In the genomic region with DNA sequence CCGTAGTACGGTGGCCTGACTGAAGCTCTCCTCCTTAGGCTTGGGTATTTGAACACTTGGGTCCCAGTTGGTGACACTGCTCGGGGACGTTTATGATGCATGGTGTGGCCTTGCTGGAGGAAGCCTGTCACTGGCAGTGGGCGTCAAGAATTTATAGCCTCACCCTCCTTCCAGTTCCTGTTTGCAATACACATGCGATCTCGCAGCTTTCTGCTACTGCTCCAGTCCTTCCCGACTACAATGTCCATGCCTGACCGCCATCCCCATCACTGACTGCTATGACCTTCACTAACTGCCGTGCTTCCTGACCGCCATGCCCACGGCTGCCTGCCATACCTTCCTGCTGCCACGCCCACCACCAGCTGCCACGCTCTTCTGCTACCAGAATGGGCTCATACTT, we compare ENCODE assay signal across 9 mouse cellular contexts. TPM values are rescaled to one million over a fixed set of nuclear protein-coding genes. Genes with fewer than 3 reads are reported as not detected.
A peak's percentile ranks its signal among the peaks of the same experiment; 100 is the strongest.
DNase-seq lines count a peak whose midpoint lies in the region; ATAC-seq and TF ChIP-seq lines count a peak whose summit lies in the region.
"Had no signal": no experiment of that assay in that cellular context is flagged by ENCODE, and none has a peak within 500 bp of the region (broad histone marks: within the 10 kb centered on the region; RNA-seq: fewer than 3 reads in every experiment).

No protein-coding gene starts in this region.

- WGBS in lung, embryonic 14.5 days, result 73% methylated on average over 14 of the region's 14 CpGs

- H3K4me2 ChIP-seq in lung, embryonic 14.5 days, result no peak overlapping the region

- no peak for TF ChIP-seq CTCF in lung, embryonic 14.5 days (IDR thresholded peaks at IDR 0.05; ENCODE audit: low read depth)

- H3K9me3 ChIP-seq in lung, embryonic 14.5 days (ENCODE audit: low read depth, low read length), result no peaks in the 10 kb centered on the region
- no peaks in the 10 kb centered on the region for H3K9me3 ChIP-seq in megakaryocyte, embryonic 14.5 days

- H3K4me3 ChIP-seq in lung, embryonic 14.5 days (ENCODE audit: low read depth, low read length), result no peak overlapping the region
- H3K4me3 ChIP-seq in megakaryocyte, embryonic 14.5 days (replicated peaks), result peak overlapping the region; percentile 89

- H3K36me3 ChIP-seq in lung, embryonic 14.5 days (ENCODE audit: insufficient read depth), result no peaks in the 10 kb centered on the region
- H3K36me3 ChIP-seq in megakaryocyte, embryonic 14.5 days (replicated peaks; ENCODE audit: low read length), result no peaks in the 10 kb centered on the region

- no peaks in the 10 kb centered on the region for H3K4me1 ChIP-seq in lung, embryonic 14.5 days (ENCODE audit: insufficient read depth)
- peaks cover 51% of the 10 kb centered on the region for H3K4me1 ChIP-seq in megakaryocyte, embryonic 14.5 days

- peak overlapping the region; percentile 37; the same call in 1 of the 2 replicates for H3K27ac ChIP-seq in lung, embryonic 14.5 days (ENCODE audit: low read depth)
- H3K27ac ChIP-seq: hindbrain, postnatal 0 days had no signal

- H3K27me3 ChIP-seq in lung, embryonic 14.5 days (ENCODE audit: insufficient read depth, low read length), result no peaks in the 10 kb centered on the region
- no peaks in the 10 kb centered on the region for H3K27me3 ChIP-seq in megakaryocyte, embryonic 14.5 days (replicated peaks)

- no peak overlapping the region for H3K9ac ChIP-seq in lung, embryonic 14.5 days

- no peak for DNase-seq in lung, embryonic 14.5 days
- DNase-seq in lung, postnatal 14 days, result no peak
- DNase-seq in thymus, postnatal 36 days, result peak; percentile 41 to 64
- no peak for DNase-seq in yolk sac, embryonic 10.5 days (ENCODE audit: low spot score)
- DNase-seq in left cerebral cortex, adult 8-10 months (ENCODE audit: low spot score in 2 of 2), result no peak
- DNase-seq: gastrocnemius, postnatal 36 days had no signal

- no peak for ATAC-seq in lung, embryonic 14.5 days (ENCODE audit: insufficient read depth)
- ATAC-seq in hematopoietic stem cell, adult 5-6 weeks (replicated peaks in 1 of 2; ENCODE audit: insufficient read depth in 1 of 2, low FRiP score in 2 of 2, low TSS enrichment in 1 of 2, low read depth in 1 of 2, poor library complexity in 2 of 2, severe bottlenecking in 2 of 2), result peak; percentile 81 to 90
- ATAC-seq: hindbrain, postnatal 0 days had no signal

RNA-seq across cellular contexts. Expression of a gene that starts 12.8 kb away (rescaled TPM):
- polyA plus RNA-seq in lung, embryonic 14.5 days (2014; fragmentation: Nextera tagmentation; extraction: Ambion mirVana), result 70.6 and 71.6 TPM in 2 replicates
- 87.5 and 108 TPM in 2 replicates for total RNA-seq in hematopoietic stem cell, adult 5-6 weeks (2017)
- polyA plus RNA-seq in megakaryocyte, embryonic 14.5 days (2012; ENCODE audit: insufficient read depth, low replicate concordance), result 22.9 and 64.1 TPM in 2 replicates
- total RNA-seq in left cerebral cortex, adult 8-10 months (2022), result 100 to 1,000 TPM; 104 to 111 (median 110) TPM

RNA-seq across cellular contexts. Expression of a gene that starts 44.0 kb away (rescaled TPM):
- 174 and 182 TPM in 2 replicates for polyA plus RNA-seq in lung, embryonic 14.5 days (2014; fragmentation: Nextera tagmentation; extraction: Ambion mirVana)
- total RNA-seq in hematopoietic stem cell, adult 5-6 weeks (2017), result 128 and 155 TPM in 2 replicates
- 4.2 and 5.6 TPM in 2 replicates for polyA plus RNA-seq in megakaryocyte, embryonic 14.5 days (2012; ENCODE audit: insufficient read depth, low replicate concordance)
- total RNA-seq in left cerebral cortex, adult 8-10 months (2022), result 10 to 100 TPM; 81.1 to 86.9 (median 83.9) TPM

Comparison
In these comparisons a context has a peak if more than half of its experiments do, and no peak if none do; other contexts are left out.
1. DNase-seq: peak in thymus, postnatal 36 days (2 of 2); none in lung, embryonic 14.5 days (single experiment), lung, postnatal 14 days (single experiment), yolk sac, embryonic 10.5 days (single experiment) and left cerebral cortex, adult 8-10 months (0 of 2).